Mouse (Mus musculus) liver, postnatal 0 days (tissue): ENCODE data around the gene Il34. TPM values are rescaled to one million over a fixed set of nuclear protein-coding genes. Genes with fewer than 3 reads are reported as not detected.

ENCODE experiments used
- ATAC-seq: fragments of 200-750 bp; cut with Nextera tagmentation; 2 replicates; pipeline ENCODE4 v1.8.0; 2017; ENCODE audit warnings: mild to moderate bottlenecking, moderate library complexity
- DNase-seq: peaks from one replicate; pipeline ENCODE4 v3.0.0-alpha.2; 2016
- H3K27ac ChIP-seq: fragments of 300-500 bp; sonication (generic); 2 replicates; pipeline ENCODE4 v1.5.1; 2014; ENCODE audit warnings: antibody characterized with exemption, moderate library complexity, mild to moderate bottlenecking, low read depth
- H3K27me3 ChIP-seq: fragments of 300-500 bp; sonication (generic); 2 replicates; pipeline ENCODE4 v1.6.1; 2014; ENCODE audit warnings: low read length, control low read depth, mixed read lengths; ENCODE audit not compliant: insufficient read depth
- H3K36me3 ChIP-seq: fragments of 300-500 bp; sonication (generic); replicated peaks from 2 replicates; pipeline ENCODE4 v1.6.1; 2014; ENCODE audit warnings: mild to moderate bottlenecking, control low read depth, low read length, moderate library complexity, mixed read lengths; ENCODE audit not compliant: insufficient read depth
- H3K4me1 ChIP-seq: fragments of 300-500 bp; sonication (generic); 2 replicates; pipeline ENCODE4 v1.6.1; 2014; ENCODE audit warnings: antibody characterized with exemption, mild to moderate bottlenecking, control low read depth; ENCODE audit not compliant: insufficient read depth
- H3K4me2 ChIP-seq: fragments of 300-500 bp; sonication (generic); 2 replicates; pipeline ENCODE4 v1.6.1; 2014; ENCODE audit warnings: low read depth, mild to moderate bottlenecking, low read length, moderate library complexity, mixed read lengths
- H3K4me3 ChIP-seq: fragments of 300-500 bp; sonication (generic); 2 replicates; pipeline ENCODE4 v1.5.1; 2014; ENCODE audit warnings: low read depth, low read length
- H3K9ac ChIP-seq: fragments of 300-500 bp; sonication (generic); replicated peaks from 2 replicates; pipeline ENCODE4 v1.6.1; 2014; ENCODE audit warnings: mild to moderate bottlenecking, moderate library complexity
- H3K9me3 ChIP-seq: fragments of 300-500 bp; sonication (generic); 2 replicates; pipeline ENCODE4 v1.6.1; 2016; ENCODE audit warnings: mild to moderate bottlenecking, control low read depth, low read length, mixed read lengths
- CTCF ChIP-seq: sonication (generic); IDR thresholded peaks from 2 replicates; pipeline ENCODE4 v1.5.1; 2016; ENCODE audit warnings: antibody characterized with exemption, low read depth
- EP300 ChIP-seq: IDR thresholded peaks from 2 replicates; pipeline ENCODE4 v1.6.1; 2016; ENCODE audit warnings: antibody characterized with exemption, low read depth, mild to moderate bottlenecking
- WGBS: fragments of 180-500 bp; shearing (Covaris S2); extraction: QIAGEN DNeasy Blood & Tissue Kit; methylation state at CpG from one replicate; pipeline ENCODE4 v1.1.7; 2014; ENCODE audit not compliant: insufficient replicate concordance; 5-methylcytosine and 5-hydroxymethylcytosine counted together
- polyA plus RNA-seq: library from polyadenylated mRNA; unstranded; fragments of >200 nt; fragmentation: Nextera tagmentation; extraction: Ambion mirVana; gene quantifications from 2 replicates; pipeline ENCODE4 v1.2.1, GENCODE M21; 2015

The Il34 gene
- polyA plus RNA-seq, 1 experiment from 2014 or later = 0.47 TPM

GRCm38 (mm10) chr8:110806146-110806545 lies 422 bp upstream of the Il34 start:
- no peak for ATAC-seq
- no peaks in the 10 kb centered on the region for H3K4me1 ChIP-seq
- H3K27ac ChIP-seq = no peak overlapping the region
- H3K27me3 ChIP-seq = no peaks in the 10 kb centered on the region
- H3K4me2 ChIP-seq = no peak overlapping the region
- peaks cover 24% of the 10 kb centered on the region for H3K36me3 ChIP-seq
- H3K9ac ChIP-seq = no peak overlapping the region
- H3K4me3 ChIP-seq = no peak overlapping the region
- 72% methylated on average over 1 of the region's 1 CpGs for WGBS
- no peaks in the 10 kb centered on the region for H3K9me3 ChIP-seq
- no peak for DNase-seq
- TF ChIP-seq EP300 (no peak), CTCF (no peak)

- H3K4me3 ChIP-seq = no peak overlapping the region
- H3K27me3 ChIP-seq = no peaks in the 10 kb centered on the region
- no peak overlapping the region for H3K27ac ChIP-seq
- no peak for ATAC-seq
- no peaks in the 10 kb centered on the region for H3K4me1 ChIP-seq
- no peak for TF ChIP-seq EP300
- TF ChIP-seq CTCF = no peak
- DNase-seq = no peak
- peaks cover 13% of the 10 kb centered on the region for H3K36me3 ChIP-seq
- no peak overlapping the region for H3K9ac ChIP-seq
- H3K4me2 ChIP-seq = no peak overlapping the region
- WGBS = 60% methylated on average over 3 of the region's 3 CpGs
- H3K9me3 ChIP-seq = no peaks in the 10 kb centered on the region
These were observed 754 bp downstream of the Il34 start for GRCm38 (mm10) chr8:110804825-110805514.

GRCm38 (mm10) chr8:110803856-110804255 lies 1.9 kb downstream of the Il34 start:
- DNase-seq (no peak), ATAC-seq (no peak)
- Histone ChIP-seq H3K27ac (no peak overlapping the region), H3K4me3 (no peak overlapping the region), H3K4me1 (no peaks in the 10 kb centered on the region), H3K4me2 (no peak overlapping the region), H3K36me3 (peaks cover 1% of the 10 kb centered on the region; the same call in 1 of the 2 replicates), H3K9me3 (no peaks in the 10 kb centered on the region), H3K27me3 (no peaks in the 10 kb centered on the region), H3K9ac (no peak overlapping the region)
- TF ChIP-seq EP300 = no peak
- 78% methylated on average over 9 of the region's 9 CpGs for WGBS

GRCm38 (mm10) chr8:110802988-110803387 lies 2.7 kb downstream of the Il34 start:
- Histone ChIP-seq H3K4me1 (no peaks in the 10 kb centered on the region), H3K36me3 (no peaks in the 10 kb centered on the region), H3K4me3 (no peak overlapping the region), H3K9me3 (no peaks in the 10 kb centered on the region), H3K27ac (no peak overlapping the region), H3K9ac (no peak overlapping the region), H3K4me2 (no peak overlapping the region), H3K27me3 (no peaks in the 10 kb centered on the region)
- ATAC-seq (no peak), DNase-seq (no peak)
- no peak for TF ChIP-seq CTCF
- TF ChIP-seq EP300 = no peak
- 77% methylated on average over 5 of the region's 5 CpGs for WGBS

GRCm38 (mm10) chr8:110797086-110797485 lies 8.6 kb downstream of the Il34 start:
- TF ChIP-seq CTCF (no peak), EP300 (no peak)
- Histone ChIP-seq H3K4me1 (0 out of 2 replicates have a peak, but pooled peaks cover 8% of the 10 kb centered on the region), H3K27ac (no peak overlapping the region), H3K4me2 (no peak overlapping the region), H3K9ac (no peak overlapping the region), H3K36me3 (no peaks in the 10 kb centered on the region), H3K9me3 (peaks cover 7% of the 10 kb centered on the region; the same call in 1 of the 2 replicates), H3K27me3 (no peaks in the 10 kb centered on the region), H3K4me3 (no peak overlapping the region)
- 78% methylated on average over 8 of the region's 8 CpGs for WGBS
- DNase-seq (no peak), ATAC-seq (no peak)

- 73% methylated on average over 7 of the region's 7 CpGs for WGBS
- no peak for ATAC-seq
- Histone ChIP-seq H3K9me3 (peaks cover 7% of the 10 kb centered on the region; the same call in 1 of the 2 replicates), H3K27me3 (no peaks in the 10 kb centered on the region), H3K4me1 (0 out of 2 replicates have a peak, but pooled peaks cover 8% of the 10 kb centered on the region), H3K27ac (no peak overlapping the region), H3K9ac (no peak overlapping the region), H3K36me3 (no peaks in the 10 kb centered on the region), H3K4me3 (no peak overlapping the region), H3K4me2 (no peak overlapping the region)
- DNase-seq = no peak
- TF ChIP-seq CTCF (no peak), EP300 (no peak)
These were observed 11.3 kb downstream of the Il34 start for GRCm38 (mm10) chr8:110794363-110794965.
